Mouse (Mus musculus) 416B (cell line): ENCODE measurements around the gene Ubxn7.

ENCODE experiments used
- DNase-seq: peaks from one replicate; pipeline ENCODE4 v3.0.0; 2011; ENCODE audit warnings: low read depth

Gene Ubxn7

DNA sequence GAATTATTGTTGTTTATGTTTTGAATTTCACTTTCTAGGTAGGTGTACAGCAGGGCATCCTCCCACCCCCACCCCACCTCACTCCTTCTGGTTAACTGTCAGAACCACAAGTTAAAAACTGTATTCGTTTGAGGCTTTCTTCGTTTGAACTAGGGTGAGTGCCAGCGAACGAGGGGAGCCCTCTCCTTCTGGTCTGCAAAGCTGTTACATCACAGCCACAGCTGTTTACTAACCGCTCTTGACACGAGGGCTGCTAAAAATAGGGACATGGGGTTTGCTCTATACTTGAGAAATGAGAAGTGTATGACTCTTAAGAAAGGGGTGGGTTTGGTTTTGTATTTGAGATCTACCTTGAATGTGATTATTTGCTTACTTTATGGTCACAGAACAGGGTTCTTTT lies 102.0 kb downstream of the Ubxn7 start:
- peak; percentile 92 for DNase-seq

DNA sequence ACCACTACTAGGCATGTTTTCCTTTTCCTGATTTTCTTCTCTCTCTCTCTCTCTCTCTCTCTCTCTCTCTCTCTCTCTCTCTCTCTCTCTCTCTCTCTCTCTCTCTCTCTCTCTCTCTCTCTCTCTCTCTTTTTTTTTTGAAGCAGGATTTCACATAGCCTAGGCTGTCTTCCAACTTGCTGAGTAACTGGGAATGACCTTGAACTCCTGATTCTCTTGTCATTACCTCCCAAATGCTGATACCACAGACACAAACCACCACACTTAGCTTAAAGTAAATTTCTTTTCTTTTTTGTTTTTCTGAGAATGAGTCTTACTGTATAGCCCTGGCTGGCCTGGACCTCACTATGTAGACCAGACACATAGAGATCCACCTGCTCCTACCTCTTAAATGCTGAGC lies 102.6 kb downstream of the Ubxn7 start:
- peak; percentile 42 for DNase-seq

DNA sequence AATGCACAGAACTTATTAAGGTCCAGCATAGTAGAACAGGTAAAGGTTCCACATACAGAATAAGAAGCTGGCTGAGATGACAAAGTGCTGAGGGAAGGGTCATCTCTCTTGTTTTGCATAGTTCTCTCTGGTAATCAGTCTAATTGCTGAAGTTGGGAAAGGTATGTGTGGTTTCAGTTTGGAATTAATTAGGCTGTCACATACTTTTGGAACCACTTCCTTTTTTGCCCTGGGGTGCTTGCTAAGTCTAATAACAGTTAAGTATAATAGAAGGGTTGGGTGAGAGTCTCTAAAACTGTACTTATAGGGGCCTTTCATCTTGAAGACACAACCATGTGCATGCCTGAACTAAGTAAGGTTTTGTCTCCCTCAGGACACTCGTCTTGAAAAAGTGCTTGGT lies 104.6 kb downstream of the Ubxn7 start:
- DNase-seq, result no peak

- DNase-seq, result no peak
These were observed 105.2 kb downstream of the Ubxn7 start for GRCm38 (mm10) chr16:32437266-32437665.

DNA sequence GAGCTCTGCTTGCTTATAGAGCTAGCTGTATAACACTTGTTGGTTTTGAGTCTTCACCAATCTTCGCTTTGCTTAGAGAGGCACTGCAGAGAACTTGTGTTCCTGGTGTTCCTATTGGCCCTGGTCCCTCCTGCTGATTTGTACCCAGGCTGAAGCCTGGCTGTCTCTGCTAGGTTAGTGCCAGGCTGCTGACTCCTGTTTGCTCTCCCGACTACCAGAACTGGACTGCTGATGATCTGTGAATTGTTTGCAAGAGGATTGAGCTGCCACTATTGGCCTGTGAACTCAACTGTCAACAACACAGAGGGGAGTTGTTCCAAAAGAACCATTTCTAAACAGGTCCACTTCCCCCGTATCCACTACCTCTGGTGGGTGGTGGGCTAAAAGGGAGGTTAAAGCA lies 109.4 kb downstream of the Ubxn7 start:
- DNase-seq, result no peak
